Mouse (Mus musculus) cerebellum, adult 2 months (tissue): ENCODE results near the gene Olfr625-ps1. TPM values are rescaled to one million over a fixed set of nuclear protein-coding genes. Genes with fewer than 3 reads are reported as not detected.

Experiments used
- DNase-seq, 2 experiments: peaks; one replicate each; pipeline ENCODE4 v3.0.0; 2021
- H3K27ac ChIP-seq: fragments of 200-500 bp; 2 replicates; pipeline ENCODE4 v1.5.1; 2012; ENCODE audit warnings: low read length, control low read depth, inconsistent platforms; ENCODE audit not compliant: insufficient read depth
- H3K27me3 ChIP-seq: fragments of 200-500 bp; 2 replicates; pipeline ENCODE4 v1.6.1; 2012; ENCODE audit warnings: inconsistent platforms, mild to moderate bottlenecking, low read length, moderate library complexity; ENCODE audit not compliant: control insufficient read depth, insufficient read depth
- H3K4me1 ChIP-seq: fragments of 200-500 bp; 2 replicates; pipeline ENCODE4 v1.6.1; 2011; ENCODE audit warnings: low read length; ENCODE audit not compliant: control insufficient read depth, insufficient read depth
- H3K4me3 ChIP-seq: fragments of 200-500 bp; replicated peaks from 2 replicates; pipeline ENCODE3; 2011; ENCODE audit warnings: mild to moderate bottlenecking, low read depth, low read length, control low read depth; ENCODE audit not compliant: insufficient read depth
- CTCF ChIP-seq: fragments of 200-500 bp; IDR thresholded peaks from 2 replicates; pipeline ENCODE4 v1.5.1; 2011; ENCODE audit warnings: low read depth, mild to moderate bottlenecking, control low read depth, low read length, moderate library complexity, borderline replicate concordance; ENCODE audit not compliant: insufficient read depth
- POLR2A ChIP-seq: fragments of 200-500 bp; IDR thresholded peaks from 2 replicates; pipeline ENCODE4 v1.6.1; 2011; ENCODE audit warnings: low read length, control low read depth, borderline replicate concordance; ENCODE audit not compliant: insufficient read depth
- WGBS: fragments of 180-500 bp; shearing (Covaris S2); methylation state at CpG from one replicate; pipeline ENCODE4 v1.1.7; 2018; 5-methylcytosine and 5-hydroxymethylcytosine counted together
- polyA plus RNA-seq: library from polyadenylated mRNA; depleted of rRNA; stranded (reverse); fragments of >200 nt; gene quantifications from 2 replicates; pipeline ENCODE4 v1.2.3, GENCODE M21; 2012; rRNA removed

Olfr625-ps1 gene
- not detected in 2 replicates for polyA plus RNA-seq

- no peak within 1 kb of the TSS for H3K27ac ChIP-seq
- no peak within 1 kb of the TSS for H3K4me3 ChIP-seq
- DNase-seq = no peak
- no peaks in the 10 kb centered on the region for H3K27me3 ChIP-seq
- TF ChIP-seq CTCF = no peak
- TF ChIP-seq POLR2A = no peak
- H3K4me1 ChIP-seq = no peaks in the 10 kb centered on the region
Measured at GRCm38 (mm10) chr7:103682420-103682819, at the start of gene Olfr625-ps1. TSS of gene Olfr625-ps1 (plus strand) at chr7:103682720.

- TF ChIP-seq POLR2A (no peak), CTCF (no peak)
- Histone ChIP-seq H3K4me1 (no peaks in the 10 kb centered on the region), H3K27me3 (no peaks in the 10 kb centered on the region)
Measured at GRCm38 (mm10) chr7:103636795-103637194, 45.7 kb upstream of the Olfr625-ps1 start.

GRCm38 (mm10) chr7:103642602-103643001, 39.9 kb upstream of the Olfr625-ps1 start, which contains the start of gene Olfr622:
TSS of gene Olfr622 (minus strand) at chr7:103642702.
- TF ChIP-seq CTCF (no peak), POLR2A (no peak)
- 75% methylated on average over 1 of the region's 1 CpGs for WGBS
- no peak for DNase-seq

More at GRCm38 (mm10) chr7:103636795-103637194, 45.7 kb upstream of the Olfr625-ps1 start:
- no peak overlapping the region for H3K4me3 ChIP-seq
- no peak for DNase-seq
- no peak overlapping the region for H3K27ac ChIP-seq

GRCm38 (mm10) chr7:103644070-103644469, 38.5 kb upstream of the Olfr625-ps1 start:
- TF ChIP-seq POLR2A = no peak
- no peak for TF ChIP-seq CTCF
- no peaks in the 10 kb centered on the region for H3K4me1 ChIP-seq
- H3K27me3 ChIP-seq = no peaks in the 10 kb centered on the region
- no peak for DNase-seq
- H3K27ac ChIP-seq = no peak overlapping the region
- no peak overlapping the region for H3K4me3 ChIP-seq
- whole genome bisulfite sequencing = 81% methylated on average over 4 of the region's 4 CpGs

More at GRCm38 (mm10) chr7:103642602-103643001, 39.9 kb upstream of the Olfr625-ps1 start, which contains the start of gene Olfr622:
- H3K27ac ChIP-seq = no peak within 1 kb of the TSS
- H3K27me3 ChIP-seq = no peaks in the 10 kb centered on the region
- no peaks in the 10 kb centered on the region for H3K4me1 ChIP-seq
- no peak within 1 kb of the TSS for H3K4me3 ChIP-seq

- H3K4me3 ChIP-seq = no peak within 1 kb of the TSS
- no peak for DNase-seq
- no peaks in the 10 kb centered on the region for H3K4me1 ChIP-seq
- TF ChIP-seq POLR2A (no peak), CTCF (no peak)
- no peaks in the 10 kb centered on the region for H3K27me3 ChIP-seq
- no peak within 1 kb of the TSS for H3K27ac ChIP-seq
Measured at GRCm38 (mm10) chr7:103663598-103663997, 18.9 kb upstream of the Olfr625-ps1 start, which contains the start of gene Olfr623. TSS of gene Olfr623 (minus strand) at chr7:103663698.

GRCm38 (mm10) chr7:103671091-103671490, 11.4 kb upstream of the Olfr625-ps1 start, which contains the start of gene Olfr624:
TSS of gene Olfr624 (minus strand) at chr7:103671191.
- no peak for DNase-seq
- no peaks in the 10 kb centered on the region for H3K27me3 ChIP-seq
- no peak for TF ChIP-seq CTCF
- TF ChIP-seq POLR2A = no peak
- 90% methylated on average over 2 of the region's 2 CpGs for WGBS
- H3K27ac ChIP-seq = no peak within 1 kb of the TSS
- H3K4me1 ChIP-seq = no peaks in the 10 kb centered on the region
- no peak within 1 kb of the TSS for H3K4me3 ChIP-seq

- Histone ChIP-seq H3K27me3 (no peaks in the 10 kb centered on the region), H3K27ac (no peak overlapping the region), H3K4me1 (no peaks in the 10 kb centered on the region), H3K4me3 (no peak overlapping the region)
- TF ChIP-seq POLR2A (no peak), CTCF (no peak)
- no peak for DNase-seq
- WGBS = 79% methylated on average over 4 of the region's 4 CpGs
Measured at GRCm38 (mm10) chr7:103699469-103699868, 16.9 kb downstream of the Olfr625-ps1 start.

GRCm38 (mm10) chr7:103712024-103712423, 29.5 kb downstream of the Olfr625-ps1 start:
- 41% methylated on average over 2 of the region's 2 CpGs for WGBS
- TF ChIP-seq POLR2A (no peak), CTCF (no peak)

More at GRCm38 (mm10) chr7:103712024-103712423, 29.5 kb downstream of the Olfr625-ps1 start:
- H3K27me3 ChIP-seq = no peaks in the 10 kb centered on the region
- H3K4me1 ChIP-seq = no peaks in the 10 kb centered on the region
- DNase-seq = no peak
- H3K4me3 ChIP-seq = no peak overlapping the region
- no peak overlapping the region for H3K27ac ChIP-seq
